Mouse (Mus musculus) liver, embryonic 15.5 days (tissue): Measurements from ENCODE around the gene Rnf43. TPM values are rescaled to one million over a fixed set of nuclear protein-coding genes. Genes with fewer than 3 reads are reported as not detected.
A peak's percentile ranks its signal among the peaks of the same experiment; 100 is the strongest.

Experiments used
- ATAC-seq: fragments of 200-750 bp; cut with Nextera tagmentation; 2 replicates; pipeline ENCODE4 v1.8.0; 2017; ENCODE audit warnings: moderate number of reproducible peaks, mild to moderate bottlenecking, moderate library complexity; ENCODE audit not compliant: insufficient read depth
- H3K27ac ChIP-seq: fragments of 300-500 bp; sonication (generic); replicated peaks from 2 replicates; pipeline ENCODE4 v1.5.1; 2015; ENCODE audit warnings: mild to moderate bottlenecking, inconsistent platforms
- H3K27me3 ChIP-seq: fragments of 300-500 bp; sonication (generic); 2 replicates; pipeline ENCODE4 v1.6.1; 2015; ENCODE audit warnings: mild to moderate bottlenecking, inconsistent platforms
- H3K36me3 ChIP-seq: fragments of 300-500 bp; sonication (generic); replicated peaks from 2 replicates; pipeline ENCODE4 v1.6.1; 2015; ENCODE audit warnings: moderate library complexity, mild to moderate bottlenecking, inconsistent platforms
- H3K4me1 ChIP-seq: fragments of 300-500 bp; sonication (generic); replicated peaks from 2 replicates; pipeline ENCODE4 v1.6.1; 2015; ENCODE audit warnings: inconsistent platforms
- H3K4me2 ChIP-seq: fragments of 300-500 bp; sonication (generic); 2 replicates; pipeline ENCODE4 v1.6.1; 2015; ENCODE audit warnings: moderate library complexity, mild to moderate bottlenecking, inconsistent platforms
- H3K4me3 ChIP-seq: fragments of 300-500 bp; sonication (generic); replicated peaks from 2 replicates; pipeline ENCODE4 v1.5.1; 2015; ENCODE audit warnings: mild to moderate bottlenecking, inconsistent platforms
- H3K9ac ChIP-seq: fragments of 300-500 bp; sonication (generic); 2 replicates; pipeline ENCODE4 v1.6.1; 2015; ENCODE audit warnings: moderate library complexity, mild to moderate bottlenecking, inconsistent platforms
- H3K9me3 ChIP-seq: fragments of 300-500 bp; sonication (generic); replicated peaks from 2 replicates; pipeline ENCODE4 v1.6.1; 2016; ENCODE audit warnings: inconsistent platforms
- WGBS: fragments of 180-500 bp; shearing (Covaris S2); methylation state at CpG from one replicate; pipeline ENCODE4 v1.1.7; 2015; ENCODE audit warnings: mixed read lengths; ENCODE audit not compliant: insufficient replicate concordance; 5-methylcytosine and 5-hydroxymethylcytosine counted together
- microRNA counts: library from miRNA; unstranded; fragments of <30 nt; microRNA quantifications from one replicate; lab custom pipeline; 2016
- microRNA-seq: library from miRNA; unstranded; fragments of <30 nt; microRNA quantifications from one replicate; pipeline ENCODE4, GENCODE M21; 2016
- polyA plus RNA-seq: library from polyadenylated mRNA; unstranded; fragments of >200 nt; fragmentation: Nextera tagmentation; extraction: Ambion mirVana; gene quantifications from 2 replicates; pipeline ENCODE4 v1.2.1, GENCODE M21; 2015

Rnf43 gene
- polyA plus RNA-seq, 1 experiment from 2014 or later: 5.0 TPM

DNA sequence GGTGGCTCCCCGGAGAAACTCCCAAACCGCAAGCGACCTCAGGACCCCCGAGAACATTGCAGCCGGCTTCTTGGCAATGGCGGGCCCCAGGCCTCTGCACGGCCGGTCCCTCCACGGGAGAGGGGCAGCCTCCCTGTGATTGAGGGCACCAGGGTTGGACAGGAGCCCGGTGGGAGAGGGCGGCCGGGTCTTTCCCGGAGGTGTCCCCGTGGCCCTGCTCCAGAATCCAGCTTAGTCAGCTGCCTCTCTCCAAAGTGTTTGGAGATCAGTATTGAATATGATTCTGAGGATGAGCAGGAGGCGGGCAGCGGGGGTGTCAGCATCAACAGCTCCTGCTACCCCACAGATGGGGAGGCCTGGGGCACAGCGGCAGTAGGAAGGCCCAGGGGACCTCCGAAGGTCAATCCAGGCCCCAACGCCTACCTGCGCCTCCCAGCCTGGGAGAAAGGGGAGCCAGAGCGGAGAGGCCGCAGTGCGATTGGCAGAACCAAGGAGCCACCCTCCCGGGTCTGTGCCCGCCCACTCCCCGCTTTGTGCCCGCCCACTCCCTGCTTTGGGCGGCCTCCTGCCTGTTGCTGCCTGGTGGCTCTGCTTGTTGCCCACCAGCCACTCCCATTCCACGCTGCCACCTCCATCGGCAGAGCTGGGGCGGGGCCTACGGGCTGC is 115.7 kb downstream of the Rnf43 start:
- H3K9me3 ChIP-seq: no peaks in the 10 kb centered on the region
- no peak overlapping the region for H3K27ac ChIP-seq
- H3K36me3 ChIP-seq: no peaks in the 10 kb centered on the region
- H3K4me1 ChIP-seq: peaks cover 16% of the 10 kb centered on the region
- H3K4me2 ChIP-seq: peak overlapping the region; percentile 60
- H3K27me3 ChIP-seq: no peaks in the 10 kb centered on the region
- peak overlapping the region; percentile 33 for H3K4me3 ChIP-seq
- WGBS: 26% methylated on average over 30 of the region's 32 CpGs
- peak; percentile 28 for ATAC-seq
- H3K9ac ChIP-seq: no peak overlapping the region

DNA sequence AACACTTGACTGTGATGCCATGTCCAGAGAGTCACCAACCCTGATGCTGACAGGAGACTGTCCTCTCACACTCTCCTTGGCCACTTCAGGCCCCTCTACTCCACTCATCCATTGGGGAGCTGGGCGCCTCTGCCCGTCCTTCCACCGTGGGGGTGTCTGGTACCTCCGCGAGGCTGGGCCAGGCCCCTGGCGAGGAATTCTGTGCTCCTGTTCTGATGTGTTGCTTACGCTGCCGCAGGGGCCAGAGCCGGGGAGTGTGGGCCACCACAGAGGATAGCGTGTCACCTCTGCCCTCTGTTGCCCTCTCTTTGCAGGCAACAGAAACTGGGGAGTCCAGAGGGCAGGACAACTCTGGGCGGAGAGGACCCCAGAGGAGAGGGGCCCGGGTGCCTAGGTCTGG is 116.4 kb downstream of the Rnf43 start:
- 54% methylated on average over 12 of the region's 12 CpGs for WGBS
- peak overlapping the region; percentile 33 for H3K4me3 ChIP-seq
- H3K27ac ChIP-seq: no peak overlapping the region
- peaks cover 16% of the 10 kb centered on the region for H3K4me1 ChIP-seq
- no peaks in the 10 kb centered on the region for H3K36me3 ChIP-seq
- peak overlapping the region; percentile 60 for H3K4me2 ChIP-seq
- no peaks in the 10 kb centered on the region for H3K27me3 ChIP-seq
- no peaks in the 10 kb centered on the region for H3K9me3 ChIP-seq
- ATAC-seq: no peak
- H3K9ac ChIP-seq: no peak overlapping the region

DNA sequence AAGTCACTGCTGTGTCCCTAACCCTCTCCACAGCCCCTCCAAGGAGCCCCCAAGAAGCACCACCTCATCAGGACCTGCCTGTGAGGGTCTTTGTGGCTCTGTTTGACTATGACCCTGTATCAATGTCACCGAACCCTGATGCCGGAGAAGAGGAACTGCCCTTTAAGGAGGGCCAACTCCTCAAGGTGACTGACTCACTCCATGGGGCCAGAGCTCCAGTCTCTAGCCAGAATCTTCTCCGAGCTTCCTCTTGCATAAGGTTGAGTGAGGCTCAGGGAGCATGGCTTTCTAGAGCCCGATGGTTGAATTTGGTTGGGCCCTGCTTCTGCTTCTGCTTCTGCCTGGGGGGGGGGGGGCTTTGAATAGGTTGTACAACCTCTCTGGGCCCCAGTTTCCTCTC is 116.9 kb downstream of the Rnf43 start:
- H3K36me3 ChIP-seq: no peaks in the 10 kb centered on the region
- H3K4me1 ChIP-seq: peaks cover 16% of the 10 kb centered on the region
- no peaks in the 10 kb centered on the region for H3K27me3 ChIP-seq
- H3K9me3 ChIP-seq: no peaks in the 10 kb centered on the region
- no peak overlapping the region for H3K4me3 ChIP-seq
- H3K4me2 ChIP-seq: no peak overlapping the region
- H3K27ac ChIP-seq: no peak overlapping the region
- no peak overlapping the region for H3K9ac ChIP-seq
- ATAC-seq: no peak
- WGBS: 55% methylated on average over 4 of the region's 4 CpGs

- Histone ChIP-seq H3K4me3 (no peak overlapping the region), H3K9ac (no peak overlapping the region), H3K4me2 (no peak overlapping the region), H3K9me3 (no peaks in the 10 kb centered on the region), H3K27ac (no peak overlapping the region), H3K4me1 (peaks cover 16% of the 10 kb centered on the region), H3K36me3 (no peaks in the 10 kb centered on the region), H3K27me3 (no peaks in the 10 kb centered on the region)
- ATAC-seq: no peak
- 70% methylated on average over 8 of the region's 8 CpGs for WGBS
Measured at GRCm38 (mm10) chr11:87780130-87780529, 117.6 kb downstream of the Rnf43 start.

MicroRNAs within 50 kb of the gene (microRNA counts, 519-probe panel; counts per million panel counts)
- 6,001 counts per million, percentile 99 among the panel's probes with 10 or more counts for microRNA mmu-miR-142-3p (lab: Ali Mortazavi, UCI)
- 4,500 counts per million, percentile 89 among the panel's probes with 10 or more counts for microRNA mmu-miR-142-5p (lab: Ali Mortazavi, UCI)

Small RNA genes lying within 50 kb of the gene (microRNA-seq; reads per million reads assigned to microRNA genes)
- gene Mir142: not detected
- not detected for gene Mir142b

Other genes starting within 250 kb of the Rnf43 start
- not detected in 2 replicates for gene Gm11492, start 96.1 kb upstream of the Rnf43 start, polyA plus RNA-seq
- 11.6 and 12.6 TPM in 2 replicates for gene Sept4, start 93.8 kb upstream of the Rnf43 start, polyA plus RNA-seq
- gene Mtmr4, start 70.6 kb upstream of the Rnf43 start, polyA plus RNA-seq: 9.7 and 11.0 TPM in 2 replicates
- not detected in 2 replicates for gene Hsf5, start 45.6 kb upstream of the Rnf43 start, polyA plus RNA-seq
- gene Supt4a, start 74.8 kb downstream of the Rnf43 start, polyA plus RNA-seq: 177 and 195 TPM in 2 replicates
- gene Tspoap1, start 97.8 kb downstream of the Rnf43 start, polyA plus RNA-seq: 3.3 and 3.5 TPM in 2 replicates
- gene Mpo, start 130.9 kb downstream of the Rnf43 start, polyA plus RNA-seq: 448 and 474 TPM in 2 replicates
- gene Lpo, start 165.6 kb downstream of the Rnf43 start, polyA plus RNA-seq: 0.03 TPM in 1 of 2 replicates, not detected in the other
- gene Mks1, start 190.5 kb downstream of the Rnf43 start, polyA plus RNA-seq: 1.2 and 1.4 TPM in 2 replicates
- gene Epx, start 212.8 kb downstream of the Rnf43 start, polyA plus RNA-seq: 1.2 and 3.6 TPM in 2 replicates
- gene Olfr462, start 229.5 kb downstream of the Rnf43 start, polyA plus RNA-seq: not detected in 2 replicates
- gene Olfr463, start 234.7 kb downstream of the Rnf43 start, polyA plus RNA-seq: not detected in 2 replicates